Mouse (Mus musculus) embryo, embryonic 11.5 days (tissue): ENCODE data around the gene Sde2.
"Not testable (repeated sequence)": the region's sequence is repeated elsewhere in the genome, so short reads cannot be mapped to it uniquely, and the experiment has no call there.

ENCODE experiments used
- DNase-seq: peaks from one replicate; pipeline ENCODE4 v3.0.0-alpha.2; 2012; ENCODE audit warnings: low read depth, low spot score

Sde2 gene

DNA sequence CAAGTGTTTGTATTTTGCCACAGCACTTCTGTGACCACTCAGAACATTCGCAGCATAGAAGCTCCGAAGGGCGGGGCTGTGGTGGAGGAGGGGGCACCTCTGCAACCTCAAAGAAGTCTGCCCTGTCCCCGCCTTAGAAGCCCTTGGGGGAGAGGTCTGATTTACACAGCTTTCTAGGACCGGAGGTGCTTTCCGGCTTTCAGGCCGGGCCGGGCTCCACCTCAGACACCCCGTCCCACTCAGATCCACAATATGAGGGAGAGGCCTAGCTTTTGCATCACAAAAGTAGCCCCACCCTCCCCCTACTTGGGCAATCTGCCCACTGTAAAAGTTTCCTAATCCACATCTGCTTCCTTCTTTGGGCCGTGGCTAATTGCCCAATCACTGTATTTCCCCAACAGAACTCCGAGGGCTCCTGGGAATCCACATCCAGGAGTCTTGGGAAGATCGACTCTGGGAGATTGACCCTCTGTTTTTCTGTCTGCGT is 37.7 kb downstream of the Sde2 start:
- no peak for DNase-seq

DNA sequence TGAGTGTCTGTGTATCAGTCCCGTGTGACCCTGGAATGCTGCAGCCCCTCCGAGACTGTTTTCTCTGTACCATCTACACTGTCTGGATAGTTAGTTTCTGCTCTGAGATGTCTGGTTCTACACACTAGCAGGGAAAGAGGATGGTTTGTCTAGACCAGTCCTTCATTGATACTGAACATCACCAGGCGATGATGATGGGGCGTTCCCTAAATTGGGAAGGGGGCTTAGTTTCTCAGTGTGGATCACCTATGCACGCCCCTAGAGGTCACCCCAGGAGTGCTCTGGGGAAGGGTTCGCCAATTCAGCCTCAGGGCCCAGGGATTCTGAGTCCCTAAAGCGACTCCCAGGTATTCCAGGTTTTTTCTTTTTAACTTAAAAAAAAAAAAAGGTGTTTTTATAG is 38.2 kb downstream of the Sde2 start:
- DNase-seq, result no peak

DNA sequence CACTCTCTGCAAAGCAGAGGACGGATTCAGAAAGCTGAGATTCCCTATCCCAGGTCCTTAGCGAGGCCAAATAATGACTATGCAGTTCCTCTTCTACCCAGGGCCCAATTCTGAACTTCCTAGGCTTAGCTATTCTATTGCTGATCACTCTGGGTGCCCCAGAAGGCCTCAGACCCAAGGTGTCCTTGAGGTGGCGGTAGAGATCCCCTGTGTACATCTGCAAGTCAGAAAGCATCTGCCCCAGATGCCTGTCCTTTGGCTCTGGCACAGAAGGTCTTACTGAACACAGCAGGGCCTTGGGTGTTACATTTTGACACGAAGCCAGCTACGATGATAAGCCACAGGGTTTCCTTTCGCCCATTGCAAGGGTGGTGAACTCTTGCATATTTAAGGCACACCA is 38.9 kb downstream of the Sde2 start:
- DNase-seq, result no peak

DNA sequence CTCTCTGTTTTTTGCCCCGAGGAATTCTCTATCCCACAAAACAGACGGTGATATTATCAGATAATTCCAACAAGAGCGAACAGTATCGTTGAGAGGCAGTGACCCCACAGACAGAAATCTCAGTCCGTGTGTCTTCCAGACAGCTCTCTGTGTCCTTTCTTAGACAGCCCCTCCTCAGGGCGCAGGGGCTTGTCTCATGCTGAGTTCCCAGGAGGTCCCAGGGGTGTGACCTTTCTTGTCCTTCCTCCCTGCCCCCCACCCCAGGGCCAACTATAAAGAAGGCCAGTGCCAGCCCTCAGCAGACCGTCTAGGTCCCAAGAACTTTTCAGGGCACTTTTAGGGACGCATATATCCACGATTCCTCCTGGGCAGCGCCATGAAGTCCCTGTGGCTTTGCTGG is 41.9 kb downstream of the Sde2 start, which contains the start of gene Lefty2:
TSS of gene Lefty2 (plus strand) at position 301 of the 400 bp plus-strand sequence.
- DNase-seq, result no peak

DNA sequence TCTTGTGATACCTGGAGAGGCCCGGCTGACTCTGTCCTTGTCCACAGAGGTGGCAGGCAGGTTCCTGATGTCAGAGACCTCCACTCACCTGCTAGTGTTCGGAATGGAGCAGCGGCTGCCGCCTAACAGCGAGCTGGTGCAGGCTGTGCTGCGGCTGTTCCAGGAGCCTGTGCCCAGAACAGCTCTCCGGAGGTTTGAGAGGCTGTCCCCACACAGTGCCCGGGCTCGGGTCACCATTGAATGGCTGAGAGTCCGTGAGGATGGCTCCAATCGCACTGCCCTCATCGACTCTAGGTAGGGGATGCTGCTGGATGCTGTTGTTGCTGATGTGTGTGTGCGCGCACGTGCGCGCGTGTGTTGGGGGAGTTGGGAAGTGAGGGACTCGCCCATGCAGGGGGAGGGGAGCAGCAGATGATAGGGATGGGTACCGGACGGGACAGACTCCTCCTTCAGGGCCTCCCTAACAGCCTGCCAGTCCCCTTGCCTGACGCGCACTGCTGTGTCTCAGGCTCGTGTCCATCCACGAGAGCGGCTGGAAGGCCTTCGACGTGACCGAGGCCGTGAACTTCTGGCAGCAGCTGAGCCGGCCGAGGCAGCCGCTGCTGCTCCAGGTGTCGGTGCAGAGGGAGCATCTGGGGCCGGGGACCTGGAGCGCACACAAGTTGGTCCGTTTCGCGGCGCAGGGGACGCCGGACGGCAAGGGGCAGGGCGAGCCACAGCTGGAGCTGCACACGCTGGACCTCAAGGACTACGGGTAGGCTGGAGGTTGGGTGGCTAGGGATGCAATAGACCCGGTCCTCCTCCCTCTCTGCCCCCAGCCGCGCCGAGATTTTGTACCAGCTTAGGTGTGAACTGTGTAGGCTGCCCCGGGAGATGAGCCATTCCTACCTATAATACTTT is 43.4 kb downstream of the Sde2 start:
- DNase-seq, result not testable (repeated sequence)

DNA sequence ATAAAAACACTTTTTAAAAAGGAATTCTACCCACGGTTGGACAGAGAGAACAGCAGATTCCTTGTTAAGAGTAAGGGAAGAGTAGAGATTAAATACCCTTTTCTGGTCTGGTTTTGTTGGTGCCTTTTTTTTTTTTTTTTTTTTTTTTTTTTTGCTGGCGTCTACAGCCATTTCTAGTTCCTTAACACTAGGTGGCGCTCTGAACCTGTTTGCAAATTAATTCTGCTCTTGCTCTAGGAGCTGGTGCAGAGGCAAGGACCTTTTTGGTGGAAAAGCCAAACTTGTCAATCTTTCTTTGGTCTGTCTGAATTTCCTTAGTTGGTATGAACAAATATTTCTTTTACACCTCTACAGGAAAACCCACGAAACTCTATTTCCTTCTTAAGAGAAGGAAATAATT is 50.2 kb downstream of the Sde2 start:
- DNase-seq, result peak; percentile 62

DNA sequence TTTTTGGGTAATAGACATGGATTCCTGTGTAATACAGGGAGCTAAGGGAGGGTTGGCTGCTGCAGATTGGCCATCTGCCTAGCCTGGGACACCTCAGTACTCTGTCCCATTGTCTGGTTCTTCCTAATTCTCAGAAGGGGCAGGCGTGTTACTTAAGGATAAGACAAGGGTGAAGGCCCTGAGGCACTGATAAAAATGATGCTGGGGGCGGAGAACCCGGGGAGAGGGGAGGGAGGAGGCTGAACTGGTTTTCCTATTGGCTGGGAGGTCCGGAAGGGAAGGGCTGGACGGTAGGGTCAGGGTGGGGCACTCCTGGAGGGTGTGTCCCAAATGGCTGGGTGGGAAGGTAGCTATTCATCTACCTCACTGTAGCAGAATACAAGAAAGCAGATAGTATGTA is 52.0 kb downstream of the Sde2 start:
- no peak for DNase-seq

DNA sequence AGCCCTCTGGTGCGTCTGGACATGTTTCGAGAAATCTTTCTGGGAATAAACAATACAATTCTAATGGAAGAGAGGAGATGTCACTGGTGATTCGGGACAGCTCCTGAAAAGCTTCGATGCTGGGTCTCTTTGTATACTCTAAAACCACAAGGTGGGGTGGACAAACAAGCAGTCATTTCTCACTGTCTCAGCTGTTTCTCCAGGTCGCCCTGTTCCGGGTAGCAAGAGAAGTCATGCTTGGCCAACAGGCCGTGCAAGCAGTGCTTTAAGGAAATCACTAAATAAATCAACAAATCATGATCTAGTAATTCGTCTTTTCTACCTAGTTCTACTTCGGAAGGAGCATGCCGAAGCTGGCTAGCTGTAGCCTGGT is 52.7 kb downstream of the Sde2 start:
- no peak for DNase-seq

DNA sequence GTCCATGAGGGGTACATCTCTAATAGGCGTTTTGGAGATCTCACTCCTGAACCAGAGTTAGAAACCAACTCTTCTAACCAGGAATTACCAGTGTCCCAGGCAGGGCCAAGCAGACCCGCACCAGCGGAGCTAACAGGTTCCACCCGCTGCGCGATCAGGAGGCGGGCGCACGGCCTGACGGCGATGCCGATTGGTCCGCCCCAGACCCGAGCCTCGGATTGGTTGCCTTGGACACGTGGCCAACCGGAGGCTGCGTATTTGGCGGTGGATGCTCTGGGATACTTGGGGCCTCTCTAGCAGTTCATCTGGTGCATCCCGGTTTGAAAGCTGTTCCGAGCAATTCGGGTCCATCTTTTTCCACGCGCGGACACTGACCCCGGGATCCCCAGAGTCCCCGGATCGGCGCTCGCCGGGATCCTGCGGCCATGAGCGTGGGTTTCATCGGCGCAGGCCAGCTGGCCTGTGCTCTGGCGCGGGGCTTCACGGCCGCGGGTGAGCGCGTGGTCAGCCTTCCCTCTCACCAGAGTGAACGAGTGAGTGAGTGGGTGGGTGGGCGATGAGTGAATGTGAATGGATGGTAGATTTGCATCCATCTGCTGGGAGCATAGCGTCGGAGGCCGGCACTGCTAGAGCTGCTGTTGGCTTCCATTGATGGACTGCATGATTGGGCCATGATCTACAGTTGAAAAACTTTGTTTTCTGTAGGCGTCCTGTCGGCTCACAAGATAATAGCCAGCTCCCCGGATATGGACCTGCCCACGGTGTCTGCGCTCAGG is 53.3 kb downstream of the Sde2 start, which contains the start of gene Pycr2:
TSS of gene Pycr2 (plus strand) at position 255 of the 776 bp plus-strand sequence.
- DNase-seq, result peak; percentile 91

DNA sequence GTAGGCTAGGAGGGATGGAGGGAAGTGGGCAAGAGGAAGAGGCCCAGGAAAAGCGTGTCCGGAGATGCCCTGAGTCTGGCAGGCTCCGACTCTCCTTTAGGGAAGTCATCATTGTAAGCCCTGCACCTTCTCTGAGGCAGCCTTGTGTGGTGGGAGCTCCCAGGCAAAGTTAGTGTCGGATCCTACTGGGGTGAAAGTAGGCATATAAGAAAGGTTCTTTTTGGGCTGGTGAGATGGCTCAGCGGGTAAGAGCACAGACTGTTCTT is 53.8 kb downstream of the Sde2 start:
- no peak for DNase-seq

DNA sequence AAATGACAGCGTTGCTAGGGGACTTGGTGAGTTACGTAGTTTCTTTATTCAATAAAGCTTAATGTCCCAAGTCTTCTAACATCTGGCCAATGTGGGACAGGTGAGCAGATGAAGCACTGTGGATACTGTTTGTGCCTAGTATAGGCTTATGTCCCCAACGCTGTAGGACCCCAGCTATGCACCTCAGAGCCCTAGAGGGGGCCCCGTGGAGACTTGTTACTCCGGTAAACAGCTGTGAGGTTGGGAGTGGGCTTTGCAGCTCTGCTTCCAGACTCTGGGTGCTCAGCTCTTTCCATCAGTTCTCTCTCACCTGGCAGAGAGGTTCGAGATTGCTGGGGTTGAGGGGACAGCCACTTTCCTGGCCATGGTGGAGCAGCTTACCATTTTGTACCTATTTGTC is 54.4 kb downstream of the Sde2 start:
- no peak for DNase-seq

DNA sequence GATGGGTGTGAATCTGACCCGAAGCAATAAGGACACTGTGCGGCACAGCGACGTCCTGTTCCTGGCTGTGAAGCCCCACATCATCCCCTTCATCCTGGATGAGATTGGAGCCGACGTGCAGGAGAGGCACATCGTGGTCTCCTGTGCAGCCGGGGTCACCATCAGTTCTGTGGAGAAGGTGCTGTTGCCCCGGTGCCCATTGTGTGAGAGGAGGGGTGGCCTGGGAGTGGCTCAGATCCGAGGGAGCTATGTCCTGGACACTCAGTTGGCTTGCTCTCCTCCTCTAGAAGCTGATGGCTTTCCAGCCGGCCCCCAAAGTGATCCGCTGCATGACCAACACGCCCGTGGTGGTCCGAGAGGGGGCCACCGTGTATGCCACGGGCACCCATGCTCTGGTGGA is 54.9 kb downstream of the Sde2 start:
- no peak for DNase-seq

DNA sequence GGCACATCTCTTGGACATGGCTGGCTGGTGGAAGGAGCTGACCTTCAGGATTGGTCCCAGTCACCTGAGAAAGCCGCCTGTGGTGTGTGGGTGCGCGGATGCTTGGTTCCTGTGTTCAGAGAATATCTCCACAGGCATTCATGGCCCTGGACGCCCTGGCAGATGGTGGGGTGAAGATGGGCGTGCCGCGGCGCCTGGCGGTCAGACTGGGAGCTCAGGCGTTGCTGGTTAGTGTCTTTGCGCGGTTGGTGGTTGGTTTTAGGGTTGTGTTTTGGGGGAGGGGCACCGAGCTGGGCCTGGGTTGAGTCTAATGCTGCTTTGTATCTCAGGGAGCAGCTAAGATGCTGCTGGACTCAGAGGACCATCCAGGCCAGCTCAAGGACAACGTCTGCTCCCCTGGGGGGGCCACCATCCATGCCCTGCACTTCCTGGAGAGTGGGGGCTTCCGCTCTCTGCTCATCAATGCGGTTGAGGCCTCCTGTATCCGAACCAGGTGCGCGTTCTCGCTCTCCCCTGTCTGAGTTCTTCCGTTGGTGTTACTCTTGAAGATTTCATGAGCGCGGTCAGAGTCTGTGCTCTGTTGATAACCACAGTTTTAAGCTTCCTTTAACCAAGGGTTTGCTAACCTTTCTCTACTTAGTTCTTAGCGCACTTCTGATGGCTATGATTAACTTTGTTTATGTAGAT is 55.7 kb downstream of the Sde2 start:
- DNase-seq, result no peak

DNA sequence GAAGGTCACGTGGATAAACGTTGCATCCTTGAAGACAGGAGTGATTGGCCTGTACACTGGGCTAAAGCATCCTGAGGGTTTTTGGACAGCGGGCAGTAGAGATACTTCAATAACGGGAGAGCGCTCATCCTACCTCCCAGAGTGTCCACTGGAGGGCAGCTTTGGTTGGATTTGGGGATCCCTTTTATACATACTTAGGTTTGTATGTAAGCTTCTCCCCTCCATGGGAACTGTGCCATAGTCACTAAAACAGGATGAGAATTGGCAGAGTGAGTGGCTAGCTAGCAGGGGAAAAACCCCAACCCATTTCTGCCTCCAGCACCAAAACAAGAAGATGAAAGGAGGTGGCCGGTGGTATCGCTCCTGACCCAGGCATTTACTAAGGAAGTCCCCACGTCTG is 60.2 kb downstream of the Sde2 start:
- no peak for DNase-seq

DNA sequence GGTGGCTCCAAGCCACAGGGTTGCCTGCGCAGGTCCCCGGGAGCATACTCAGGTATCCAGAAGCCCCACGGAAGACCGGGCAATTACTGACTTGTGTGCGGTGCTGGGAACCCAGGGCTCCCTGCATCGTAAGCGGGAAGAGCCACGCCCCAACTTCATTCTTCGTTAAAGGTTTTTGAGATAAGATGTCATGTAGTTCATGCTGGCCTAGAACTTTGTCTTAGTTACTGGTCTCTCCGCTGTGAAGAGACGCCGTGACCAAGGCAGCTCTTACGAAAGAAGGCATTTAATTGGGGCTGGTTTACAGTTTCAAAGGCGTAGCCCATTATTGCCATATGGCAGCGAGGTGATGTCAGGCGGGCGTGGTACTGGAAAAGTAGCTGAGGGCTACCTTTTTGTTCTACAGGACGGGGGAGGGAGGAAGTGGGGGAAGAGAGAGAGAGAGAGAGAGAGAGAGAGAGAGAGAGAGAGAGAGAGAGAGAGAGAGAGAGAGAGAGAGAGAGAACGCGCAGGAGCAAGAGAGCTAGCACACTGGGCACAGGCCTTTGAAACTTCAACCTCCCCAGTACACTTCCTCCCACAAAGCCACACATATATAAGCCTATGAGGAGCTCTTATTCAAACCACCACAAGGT is 60.8 kb downstream of the Sde2 start:
- DNase-seq, result no peak

DNA sequence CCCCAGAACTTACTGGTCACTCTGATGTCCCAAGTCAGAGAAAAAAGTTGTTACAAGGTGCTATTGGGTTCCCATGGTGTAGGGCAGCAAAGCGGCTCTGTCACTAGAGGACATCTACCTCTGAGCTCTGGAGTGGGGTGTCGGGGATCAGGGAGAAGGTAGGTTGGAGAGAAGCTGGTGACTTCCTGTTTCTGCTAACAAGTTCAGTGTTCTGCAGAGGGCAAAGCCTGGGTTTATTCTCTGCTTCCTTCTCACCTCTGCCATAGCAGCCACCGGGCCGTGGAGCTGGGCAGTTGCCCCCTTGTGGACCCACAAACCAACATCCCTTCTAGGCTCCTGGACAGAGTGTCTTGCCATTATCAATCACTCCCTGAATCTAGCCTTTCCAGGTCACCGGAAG is 61.9 kb downstream of the Sde2 start:
- DNase-seq, result no peak

DNA sequence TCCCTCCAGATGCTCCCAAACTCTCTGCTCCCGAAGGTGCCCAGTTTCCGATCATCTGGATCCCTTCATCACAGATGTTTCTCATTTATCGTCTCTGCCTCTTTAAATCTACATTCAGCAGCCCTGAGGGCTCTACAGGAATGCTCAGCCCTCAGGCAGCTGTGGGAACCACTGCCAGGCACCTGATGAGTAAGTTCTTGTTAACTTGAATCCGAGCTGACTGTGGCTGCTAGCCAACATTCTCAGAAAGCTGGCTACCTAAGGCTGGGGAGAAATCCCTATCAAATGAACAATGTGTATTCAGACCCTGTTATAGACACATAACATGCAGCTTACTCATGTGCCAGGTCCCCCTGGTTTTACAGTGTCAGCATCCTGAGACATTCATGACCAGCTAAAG is 62.9 kb downstream of the Sde2 start:
- DNase-seq, result no peak

DNA sequence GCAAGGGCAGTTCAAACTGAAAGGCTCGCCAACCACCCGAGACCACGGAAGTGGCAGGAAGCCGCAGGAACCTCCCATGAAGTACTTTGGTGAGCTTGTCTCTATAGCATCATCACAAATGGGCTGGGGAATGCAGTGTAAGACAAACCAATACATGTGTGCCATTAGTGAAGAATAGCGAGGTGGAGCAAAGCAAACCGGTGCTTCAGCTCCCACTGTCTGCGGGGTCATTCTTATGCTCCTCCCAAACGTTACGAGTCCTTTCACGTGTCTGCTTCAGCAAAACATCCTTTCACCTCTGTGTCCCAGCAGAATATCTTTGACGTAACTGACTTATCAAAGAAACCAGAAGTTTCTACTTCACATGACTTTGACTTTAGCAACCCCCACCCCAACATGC is 65.5 kb downstream of the Sde2 start:
- no peak for DNase-seq

DNA sequence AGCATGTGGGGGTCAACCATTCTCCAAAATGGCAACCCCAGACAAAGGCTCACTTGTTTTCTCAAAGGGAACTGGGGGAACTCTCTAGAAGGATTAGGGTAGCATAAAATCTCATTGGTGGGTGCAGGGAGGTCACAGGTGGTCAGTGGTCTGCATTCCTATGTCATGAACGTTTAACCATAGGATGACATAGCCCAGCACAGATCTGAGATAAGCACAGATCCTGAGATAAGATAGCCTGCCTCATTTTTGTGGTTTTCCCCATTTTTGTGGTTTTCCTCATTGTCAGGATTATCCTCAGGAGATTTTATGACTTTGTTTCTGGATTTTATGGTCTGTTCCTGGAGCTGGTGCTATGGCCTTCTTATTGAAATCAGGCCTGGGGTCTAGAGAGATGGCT is 66.1 kb downstream of the Sde2 start:
- no peak for DNase-seq
